Mouse (Mus musculus) megakaryocyte, embryonic 14.5 days (primary cell): ENCODE results near the gene Usp37.

Experiments used
- FLI1 ChIP-seq: IDR thresholded peaks from 2 replicates; pipeline ENCODE4 v1.6.1; 2012; ENCODE audit warnings: low read length, inconsistent platforms, mixed read lengths
- GATA1 ChIP-seq: IDR thresholded peaks from 3 replicates; pipeline ENCODE4 v1.6.1; 2012; ENCODE audit warnings: mixed read lengths, low read length, inconsistent platforms, borderline replicate concordance

DNA sequence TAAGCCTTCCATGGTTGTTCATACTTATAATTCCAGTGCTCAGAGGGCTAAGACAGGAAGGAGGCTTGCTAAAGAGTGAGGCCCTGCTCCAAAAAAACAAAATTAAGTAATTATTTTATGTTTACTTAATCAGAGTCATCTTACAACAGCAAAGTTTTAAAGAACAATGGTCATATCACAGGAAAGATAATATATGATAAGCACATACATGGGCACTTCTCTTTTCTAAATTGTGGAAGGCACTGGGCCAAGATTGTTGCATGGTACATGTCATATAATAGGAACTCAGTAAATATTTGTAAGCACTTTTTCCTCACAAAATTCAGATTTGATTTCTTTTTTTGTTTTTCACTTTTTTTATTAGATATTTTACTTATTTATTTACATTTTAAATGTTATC, 24.2 kb downstream of the Usp37 start:
- TF ChIP-seq GATA1 (no peak), FLI1 (no peak)
